ENCODE assay signal across 8 mouse cellular contexts in genomic region chrX:58038061-58039007, GRCm38 (mm10). TPM values are rescaled to one million over a fixed set of nuclear protein-coding genes. Genes with fewer than 3 reads are reported as not detected.
DNase-seq lines count a peak whose midpoint lies in the region; ATAC-seq and TF ChIP-seq lines count a peak whose summit lies in the region.
"Had no signal": no experiment of that assay in that cellular context is flagged by ENCODE, and none has a peak within 500 bp of the region (broad histone marks: within the 10 kb centered on the region; RNA-seq: fewer than 3 reads in every experiment).

No protein-coding gene starts in this region.

- H3K27ac ChIP-seq in ES-E14 (ENCODE audit: insufficient read depth, low read depth, low read length, poor library complexity, severe bottlenecking), result peak overlapping the region; percentile 100
- peak overlapping the region; percentile 64 for H3K27ac ChIP-seq in forebrain, embryonic 15.5 days (replicated peaks)
- peak overlapping the region; percentile 72 for H3K27ac ChIP-seq in midbrain, embryonic 11.5 days (ENCODE audit: low read depth, low read length)

- ATAC-seq in forebrain, embryonic 15.5 days (replicated peaks), result peak; percentile 89
- ATAC-seq in midbrain, embryonic 11.5 days (ENCODE audit: low FRiP score), result peak; percentile 95

- 22% methylated on average over 67 of the region's 70 CpGs for WGBS in forebrain, embryonic 15.5 days
- WGBS in midbrain, embryonic 11.5 days, result 15% methylated on average over 62 of the region's 70 CpGs

- H3K4me3 ChIP-seq in ES-E14 (ENCODE audit: insufficient read depth in 1 of 2, low read depth in 1 of 2, low read length in 2 of 2, poor library complexity in 1 of 2, severe bottlenecking in 1 of 2), result peak overlapping the region; percentile 62 to 64
- peak overlapping the region; percentile 39 for H3K4me3 ChIP-seq in forebrain, embryonic 15.5 days
- H3K4me3 ChIP-seq in midbrain, embryonic 11.5 days (ENCODE audit: low read depth, low read length), result peak overlapping the region; percentile 32
- H3K4me3 ChIP-seq: myocyte had no signal

- in situ Hi-C loops in ES-E14 (cut with MboI; ENCODE audit: low sequenced_read_pairs in 2 of 2, unreplicated experiment in 2 of 2), result no loop called here

- H3K36me3 ChIP-seq in ES-E14 (ENCODE audit: control insufficient read depth, insufficient read depth, low read length, poor library complexity, severe bottlenecking), result peaks cover 7% of the 10 kb centered on the region
- no peaks in the 10 kb centered on the region for H3K36me3 ChIP-seq in forebrain, embryonic 15.5 days
- H3K36me3 ChIP-seq in midbrain, embryonic 11.5 days (ENCODE audit: control insufficient read depth, insufficient read depth, low read length), result no peaks in the 10 kb centered on the region

- peak overlapping the region; percentile 88 for H3K9ac ChIP-seq in ES-E14 (ENCODE audit: insufficient read depth, low read depth, low read length, poor library complexity, severe bottlenecking)
- H3K9ac ChIP-seq in forebrain, embryonic 15.5 days (replicated peaks), result peak overlapping the region; percentile 22; the same call in 1 of the 2 replicates
- peak overlapping the region; percentile 48 for H3K9ac ChIP-seq in midbrain, embryonic 11.5 days (ENCODE audit: low read length)

- H3K27me3 ChIP-seq in forebrain, embryonic 15.5 days, result no peaks in the 10 kb centered on the region
- no peaks in the 10 kb centered on the region; the same call in 1 of the 2 replicates for H3K27me3 ChIP-seq in midbrain, embryonic 11.5 days (ENCODE audit: control insufficient read depth, insufficient read depth, low read length)

- H3K4me2 ChIP-seq in forebrain, embryonic 15.5 days (replicated peaks), result peak overlapping the region; percentile 49
- peak overlapping the region; percentile 36 for H3K4me2 ChIP-seq in midbrain, embryonic 11.5 days

- peaks cover 0 to 13% of the 10 kb centered on the region in 2 experiments; a peak in 2 of 4 replicates for H3K4me1 ChIP-seq in ES-E14 (ENCODE audit: control insufficient read depth in 2 of 2, insufficient read depth in 2 of 2, low read length in 2 of 2, poor library complexity in 1 of 2)
- no peaks in the 10 kb centered on the region for H3K4me1 ChIP-seq in forebrain, embryonic 15.5 days
- peaks cover 2% of the 10 kb centered on the region; the same call in 1 of the 2 replicates for H3K4me1 ChIP-seq in midbrain, embryonic 11.5 days (ENCODE audit: control insufficient read depth, insufficient read depth, low read length)

- DNase-seq in ES-E14 (ENCODE audit: low read depth, low spot score), result no peak
- DNase-seq in cerebellum, adult 11 months, result peak; percentile 61
- peak; percentile 96 for DNase-seq in midbrain, embryonic 11.5 days (ENCODE audit: low spot score, missing footprints)
- DNase-seq in right cerebral cortex, postnatal 36 days (ENCODE audit: low spot score in 2 of 2), result no peak
- DNase-seq in B cell, adult 2 months, result no peak
- DNase-seq in frontal cortex, postnatal 14 days (ENCODE audit: low spot score in 2 of 2), result no peak

- H3K9me3 ChIP-seq in ES-E14 (ENCODE audit: control insufficient read depth, insufficient read depth, low read depth, low read length), result no peaks in the 10 kb centered on the region
- no peaks in the 10 kb centered on the region for H3K9me3 ChIP-seq in forebrain, embryonic 15.5 days
- H3K9me3 ChIP-seq in midbrain, embryonic 11.5 days (ENCODE audit: control insufficient read depth, low read length), result no peaks in the 10 kb centered on the region

TF ChIP-seq in ES-E14, 5 proteins besides CTCF, POLR2A, EP300 and RAD21:
- no peak for TF ChIP-seq MAFK (IDR thresholded peaks at IDR 0.05; ENCODE audit: insufficient read depth, low read depth, low read length)
- TF ChIP-seq HCFC1 (IDR thresholded peaks at IDR 0.05; ENCODE audit: borderline replicate concordance, insufficient read depth, low read length), result no peak
- TF ChIP-seq ZC3H11A (IDR thresholded peaks at IDR 0.05; ENCODE audit: borderline replicate concordance, low read depth, low read length), result no peak
- no peak for TF ChIP-seq ZNF384 (IDR thresholded peaks at IDR 0.05; ENCODE audit: low read depth, low read length)
- no peak for TF ChIP-seq CHD2 (IDR thresholded peaks at IDR 0.05; ENCODE audit: low read depth, low read length)

RNA-seq across cellular contexts. Expression of gene Zic3, which starts 15.8 kb away (rescaled TPM):
- 40.4 and 41.0 TPM in 2 replicates for total RNA-seq in ES-E14 (2012; rRNA removed)
- polyA plus RNA-seq in forebrain, embryonic 15.5 days (2015; fragmentation: Nextera tagmentation; extraction: Ambion mirVana), result 13.7 and 14.4 TPM in 2 replicates
- polyA plus RNA-seq in midbrain, embryonic 11.5 days (2014; fragmentation: Nextera tagmentation; extraction: Ambion mirVana), result 28.7 and 29.8 TPM in 2 replicates
- polyA plus RNA-seq: myocyte had no signal

Comparison
In these comparisons a context has a peak if more than half of its experiments do, and no peak if none do; other contexts are left out.
1. DNase-seq: peak in cerebellum, adult 11 months (single experiment) and midbrain, embryonic 11.5 days (single experiment); none in ES-E14 (single experiment), right cerebral cortex, postnatal 36 days (0 of 2), B cell, adult 2 months (0 of 2) and frontal cortex, postnatal 14 days (0 of 2).
2. H3K9ac ChIP-seq: peak in every context shown above with its lines; median percentile 88 in ES-E14; 48 in midbrain, embryonic 11.5 days; 22 in forebrain, embryonic 15.5 days.
3. Peak in every context shown above with its lines, with median percentiles within 50 percentile points of each other: H3K27ac ChIP-seq and H3K4me3 ChIP-seq.